ENCODE assay signal across 11 mouse cellular contexts in genomic region chr19:8721378-8721777, GRCm38 (mm10). TPM values are rescaled to one million over a fixed set of nuclear protein-coding genes. Genes with fewer than 3 reads are reported as not detected.
DNase-seq lines count a peak whose midpoint lies in the region; ATAC-seq and TF ChIP-seq lines count a peak whose summit lies in the region.
"Had no signal": no experiment of that assay in that cellular context is flagged by ENCODE, and none has a peak within 500 bp of the region (broad histone marks: within the 10 kb centered on the region; RNA-seq: fewer than 3 reads in every experiment).

No protein-coding gene starts in this region.

- peaks cover 25% of the 10 kb centered on the region for H3K36me3 ChIP-seq in heart, embryonic 13.5 days
- peaks cover 32% of the 10 kb centered on the region for H3K36me3 ChIP-seq in C2C12 (ENCODE audit: control insufficient read depth, insufficient read depth)
- peaks cover 24% of the 10 kb centered on the region for H3K36me3 ChIP-seq in embryonic facial prominence, embryonic 14.5 days (ENCODE audit: control insufficient read depth, insufficient read depth, low read length)
- H3K36me3 ChIP-seq in liver, postnatal 0 days (replicated peaks; ENCODE audit: insufficient read depth, low read length), result peaks cover 21% of the 10 kb centered on the region

- no peak for TF ChIP-seq CTCF in C2C12 (IDR thresholded peaks at IDR 0.05; ENCODE audit: control insufficient read depth, insufficient read depth, insufficient read length)
- TF ChIP-seq CTCF in liver, postnatal 0 days (IDR thresholded peaks at IDR 0.05; ENCODE audit: low read depth), result no peak

- H3K4me3 ChIP-seq in heart, embryonic 13.5 days, result peak overlapping the region; percentile 93
- H3K4me3 ChIP-seq in C2C12 (ENCODE audit: insufficient read depth, poor library complexity, severe bottlenecking), result peak overlapping the region; percentile 93
- no peak overlapping the region for H3K4me3 ChIP-seq in embryonic facial prominence, embryonic 14.5 days (ENCODE audit: low read depth, low read length)
- H3K4me3 ChIP-seq in liver, postnatal 0 days (ENCODE audit: low read depth, low read length), result peak overlapping the region; percentile 74

- H3K4me2 ChIP-seq in heart, embryonic 13.5 days, result peak overlapping the region; percentile 91
- H3K4me2 ChIP-seq in embryonic facial prominence, embryonic 14.5 days (ENCODE audit: low read depth, low read length), result peak overlapping the region; percentile 86
- H3K4me2 ChIP-seq in liver, postnatal 0 days (ENCODE audit: low read depth, low read length), result peak overlapping the region; percentile 78

- intact Hi-C loops in heart, postnatal 36 days (cut with DNase I), result loop anchor here (5.0 kb wide), 1 partner anchor 101 kb away; the partner anchor contains the start of gene Hnrnpul2

- peak overlapping the region; percentile 89 for H3K9ac ChIP-seq in heart, embryonic 13.5 days
- H3K9ac ChIP-seq in embryonic facial prominence, embryonic 14.5 days (ENCODE audit: low read depth, low read length), result 0 out of 2 replicates have a peak overlapping the region, but pooled peaks have one; percentile 94
- H3K9ac ChIP-seq in liver, postnatal 0 days (replicated peaks), result peak overlapping the region; percentile 41

- DNase-seq in heart, postnatal 36 days, result no peak
- DNase-seq in embryonic facial prominence, embryonic 14.5 days (ENCODE audit: low spot score), result no peak
- DNase-seq in liver, postnatal 0 days, result no peak
- DNase-seq in adrenal gland, postnatal 25 days, result no peak
- no peak for DNase-seq in thymus, postnatal 10 days (ENCODE audit: low spot score in 2 of 2)
- DNase-seq in left cerebral cortex, adult 8-10 months (ENCODE audit: low spot score in 2 of 2), result no peak
- DNase-seq: adrenal gland, adult 8-10 months; heart, adult 11 months; kidney, postnatal 14 days had no signal

- peaks cover 35% of the 10 kb centered on the region for H3K4me1 ChIP-seq in heart, embryonic 13.5 days
- H3K4me1 ChIP-seq in embryonic facial prominence, embryonic 14.5 days (ENCODE audit: control insufficient read depth, insufficient read depth, low read length), result peaks cover 18% of the 10 kb centered on the region
- peaks cover 29% of the 10 kb centered on the region for H3K4me1 ChIP-seq in liver, postnatal 0 days (ENCODE audit: insufficient read depth)

- H3K79me2 ChIP-seq in C2C12 (ENCODE audit: control insufficient read depth, insufficient read depth), result peaks cover 93% of the 10 kb centered on the region

- H3K9me3 ChIP-seq in heart, embryonic 13.5 days, result no peaks in the 10 kb centered on the region
- no peaks in the 10 kb centered on the region for H3K9me3 ChIP-seq in embryonic facial prominence, embryonic 14.5 days (ENCODE audit: control insufficient read depth, low read length)
- no peaks in the 10 kb centered on the region for H3K9me3 ChIP-seq in liver, postnatal 0 days (ENCODE audit: low read length)

- H3K27ac ChIP-seq in heart, embryonic 13.5 days (replicated peaks), result no peak overlapping the region
- H3K27ac ChIP-seq in embryonic facial prominence, embryonic 14.5 days (replicated peaks; ENCODE audit: low read depth, low read length), result no peak overlapping the region
- peak overlapping the region; percentile 46 for H3K27ac ChIP-seq in liver, postnatal 0 days (ENCODE audit: low read depth)

- ATAC-seq in heart, embryonic 13.5 days (ENCODE audit: extremely low read depth, insufficient number of reproducible peaks, low FRiP score, low TSS enrichment), result no peak
- no peak for ATAC-seq in embryonic facial prominence, embryonic 14.5 days (ENCODE audit: low read depth)
- ATAC-seq in liver, postnatal 0 days, result no peak

- 54% methylated on average over 1 of the region's 1 CpGs for WGBS in heart, embryonic 13.5 days
- WGBS in embryonic facial prominence, embryonic 14.5 days, result 87% methylated on average over 1 of the region's 1 CpGs
- WGBS in liver, postnatal 0 days (ENCODE audit: insufficient replicate concordance), result 28% methylated on average over 1 of the region's 1 CpGs

- H3K27me3 ChIP-seq in heart, embryonic 13.5 days (replicated peaks), result no peaks in the 10 kb centered on the region
- no peaks in the 10 kb centered on the region for H3K27me3 ChIP-seq in C2C12 (ENCODE audit: control insufficient read depth, insufficient read depth, insufficient read length)
- no peaks in the 10 kb centered on the region for H3K27me3 ChIP-seq in embryonic facial prominence, embryonic 14.5 days (replicated peaks; ENCODE audit: control insufficient read depth, insufficient read depth, low read length)
- H3K27me3 ChIP-seq in liver, postnatal 0 days (ENCODE audit: insufficient read depth, low read length), result no peaks in the 10 kb centered on the region

- TF ChIP-seq EP300 in liver, postnatal 0 days (IDR thresholded peaks at IDR 0.05; ENCODE audit: low read depth), result no peak

- H3ac ChIP-seq in C2C12 (ENCODE audit: control insufficient read depth, insufficient read length, low read depth), result no peak overlapping the region

- peaks cover 72% of the 10 kb centered on the region for H3K79me3 ChIP-seq in C2C12 (ENCODE audit: low read depth)

TF ChIP-seq in C2C12, 6 proteins besides CTCF, POLR2A, EP300 and RAD21:
- TF ChIP-seq MYOG (IDR thresholded peaks at IDR 0.05; ENCODE audit: control insufficient read depth, extremely low read depth, insufficient read length) (no peak), MYOD1 (IDR thresholded peaks at IDR 0.05; ENCODE audit: control insufficient read depth, insufficient read length, low read depth) (no peak), CEBPB (IDR thresholded peaks at IDR 0.05; ENCODE audit: low read depth) (no peak), FOSL1 (IDR thresholded peaks at IDR 0.05; ENCODE audit: insufficient read depth, low read length, poor library complexity, severe bottlenecking) (no peak), MAX (IDR thresholded peaks at IDR 0.05) (no peak), USF1 (IDR thresholded peaks at IDR 0.05; ENCODE audit: low read depth) (no peak)

RNA-seq across cellular contexts. Expression of gene Slc3a2, which starts 1.8 kb away (rescaled TPM):
- 72.8 and 74.8 TPM in 2 replicates for polyA plus RNA-seq in heart, embryonic 13.5 days (2015; fragmentation: Nextera tagmentation; extraction: Ambion mirVana)
- total RNA-seq in heart, postnatal 36 days (2021), result 10 to 100 TPM; 37.7 to 43.0 TPM
- 207 TPM for polyA plus RNA-seq in C2C12 (2012; fragmentation: generic; extraction: Trizol)
- 100 and 107 TPM in 2 replicates for polyA plus RNA-seq in embryonic facial prominence, embryonic 14.5 days (2014; fragmentation: Nextera tagmentation; extraction: Ambion mirVana)
- 64.4 and 68.0 TPM in 2 replicates for polyA plus RNA-seq in liver, postnatal 0 days (2015; fragmentation: Nextera tagmentation; extraction: Ambion mirVana)
- 269 and 403 TPM in 2 replicates for total RNA-seq in adrenal gland, postnatal 25 days (2021)
- 100 to 1,000 TPM; 147 to 155 (median 150) TPM for total RNA-seq in left cerebral cortex, adult 8-10 months (2022)

RNA-seq across cellular contexts. Expression of gene Wdr74, which starts 14.2 kb away (rescaled TPM):
- 54.1 and 60.0 TPM in 2 replicates for polyA plus RNA-seq in heart, embryonic 13.5 days (2015; fragmentation: Nextera tagmentation; extraction: Ambion mirVana)
- total RNA-seq in heart, postnatal 36 days (2021), result 10 to 100 TPM; 22.0 to 22.4 TPM
- polyA plus RNA-seq in C2C12 (2012; fragmentation: generic; extraction: Trizol), result 116 TPM
- 76.6 and 80.1 TPM in 2 replicates for polyA plus RNA-seq in embryonic facial prominence, embryonic 14.5 days (2014; fragmentation: Nextera tagmentation; extraction: Ambion mirVana)
- polyA plus RNA-seq in liver, postnatal 0 days (2015; fragmentation: Nextera tagmentation; extraction: Ambion mirVana), result 36.0 and 36.8 TPM in 2 replicates
- 52.0 and 57.7 TPM in 2 replicates for total RNA-seq in adrenal gland, postnatal 25 days (2021)
- 10 to 100 TPM; 43.0 to 47.5 (median 45.1) TPM for total RNA-seq in left cerebral cortex, adult 8-10 months (2022)

RNA-seq across cellular contexts. Expression of gene 1700092M07Rik, which starts 19.1 kb away (rescaled TPM):
- 1.3 and 1.4 TPM in 2 replicates for polyA plus RNA-seq in heart, embryonic 13.5 days (2015; fragmentation: Nextera tagmentation; extraction: Ambion mirVana)
- not detected for total RNA-seq in heart, postnatal 36 days (2021)
- 1.7 TPM for polyA plus RNA-seq in C2C12 (2012; fragmentation: generic; extraction: Trizol)
- 0.85 and 1.9 TPM in 2 replicates for polyA plus RNA-seq in embryonic facial prominence, embryonic 14.5 days (2014; fragmentation: Nextera tagmentation; extraction: Ambion mirVana)
- 0.31 and 0.43 TPM in 2 replicates for polyA plus RNA-seq in liver, postnatal 0 days (2015; fragmentation: Nextera tagmentation; extraction: Ambion mirVana)
- 2.6 and 2.8 TPM in 2 replicates for total RNA-seq in adrenal gland, postnatal 25 days (2021)
- total RNA-seq in left cerebral cortex, adult 8-10 months (2022), result 1 to 10 TPM in 2 of 4 experiments, not detected in 2; 1.4 to 2.0 TPM

RNA-seq across cellular contexts. Expression of gene Stx5a, which starts 19.8 kb away (rescaled TPM):
- 81.1 and 87.5 TPM in 2 replicates for polyA plus RNA-seq in heart, embryonic 13.5 days (2015; fragmentation: Nextera tagmentation; extraction: Ambion mirVana)
- 10 to 100 TPM; 28.1 to 29.8 TPM for total RNA-seq in heart, postnatal 36 days (2021)
- polyA plus RNA-seq in C2C12 (2012; fragmentation: generic; extraction: Trizol), result 32.9 TPM
- polyA plus RNA-seq in embryonic facial prominence, embryonic 14.5 days (2014; fragmentation: Nextera tagmentation; extraction: Ambion mirVana), result 140 and 142 TPM in 2 replicates
- polyA plus RNA-seq in liver, postnatal 0 days (2015; fragmentation: Nextera tagmentation; extraction: Ambion mirVana), result 36.3 and 37.5 TPM in 2 replicates
- total RNA-seq in adrenal gland, postnatal 25 days (2021), result 92.3 and 106 TPM in 2 replicates
- total RNA-seq in left cerebral cortex, adult 8-10 months (2022), result 10 to 100 TPM; 59.6 to 66.4 (median 65.6) TPM

RNA-seq across cellular contexts. Expression of gene Nxf1, which starts 35.5 kb away (rescaled TPM):
- 123 and 124 TPM in 2 replicates for polyA plus RNA-seq in heart, embryonic 13.5 days (2015; fragmentation: Nextera tagmentation; extraction: Ambion mirVana)
- total RNA-seq in heart, postnatal 36 days (2021), result 10 to 100 TPM; 36.7 to 37.6 TPM
- 78.5 TPM for polyA plus RNA-seq in C2C12 (2012; fragmentation: generic; extraction: Trizol)
- polyA plus RNA-seq in embryonic facial prominence, embryonic 14.5 days (2014; fragmentation: Nextera tagmentation; extraction: Ambion mirVana), result 152 and 171 TPM in 2 replicates
- polyA plus RNA-seq in liver, postnatal 0 days (2015; fragmentation: Nextera tagmentation; extraction: Ambion mirVana), result 47.9 and 49.9 TPM in 2 replicates
- 128 and 179 TPM in 2 replicates for total RNA-seq in adrenal gland, postnatal 25 days (2021)
- 10 to 100 TPM; 77.1 to 88.0 (median 80.2) TPM for total RNA-seq in left cerebral cortex, adult 8-10 months (2022)

Comparison
In these comparisons a context has a peak if more than half of its experiments do, and no peak if none do; other contexts are left out.
1. H3K9ac ChIP-seq: peak in every context shown above with its lines; median percentile 94 in embryonic facial prominence, embryonic 14.5 days; 89 in heart, embryonic 13.5 days; 41 in liver, postnatal 0 days.